Mouse (Mus musculus) ES-CJ7 (cell line): Measurements from ENCODE around the gene Syt3.
A peak's percentile ranks its signal among the peaks of the same experiment; 100 is the strongest.

ENCODE experiments used
- DNase-seq: peaks from one replicate; pipeline ENCODE4 v3.0.0; 2011; ENCODE audit warnings: low read depth, low spot score

Syt3 gene

DNA sequence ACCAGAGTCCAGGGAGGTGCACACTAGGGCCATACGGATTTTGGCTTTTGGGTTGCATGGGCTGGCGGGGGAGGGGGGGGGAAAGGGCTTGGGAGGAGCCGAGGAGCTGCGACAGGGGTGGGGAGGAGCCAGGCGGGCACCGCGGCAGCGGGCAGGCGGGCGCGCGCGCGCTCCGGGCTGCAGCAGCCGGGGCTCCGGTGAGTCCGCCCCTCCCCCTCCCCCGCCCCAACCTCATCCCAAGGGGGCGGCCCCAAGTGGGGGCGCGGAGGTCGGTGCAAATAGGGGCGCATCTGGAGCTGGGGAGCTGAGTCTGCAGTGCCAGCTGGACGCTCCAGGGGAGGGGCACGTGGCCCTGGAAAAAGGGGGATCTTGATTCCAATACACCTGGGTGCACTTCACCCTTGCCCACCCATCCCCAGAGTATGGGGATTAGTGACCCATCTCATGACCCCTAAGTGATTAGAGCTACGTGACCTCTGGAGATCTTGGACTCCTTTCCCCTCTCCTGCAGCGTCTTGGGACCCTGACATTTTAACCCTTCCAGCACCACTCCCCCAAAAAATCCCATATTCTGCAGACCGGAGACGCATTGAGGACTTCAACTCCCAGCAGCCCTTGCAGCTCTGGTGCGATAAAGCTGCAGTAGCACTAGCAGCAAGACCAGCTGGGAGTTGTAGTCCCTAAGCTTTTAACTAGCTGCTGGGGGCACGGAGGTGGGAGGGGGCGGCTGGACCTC is at the start of gene Syt3:
Gene Syt3 (plus strand): TSS at position 123 of the 736 bp plus-strand sequence.
- peak; percentile 86 for DNase-seq

DNA sequence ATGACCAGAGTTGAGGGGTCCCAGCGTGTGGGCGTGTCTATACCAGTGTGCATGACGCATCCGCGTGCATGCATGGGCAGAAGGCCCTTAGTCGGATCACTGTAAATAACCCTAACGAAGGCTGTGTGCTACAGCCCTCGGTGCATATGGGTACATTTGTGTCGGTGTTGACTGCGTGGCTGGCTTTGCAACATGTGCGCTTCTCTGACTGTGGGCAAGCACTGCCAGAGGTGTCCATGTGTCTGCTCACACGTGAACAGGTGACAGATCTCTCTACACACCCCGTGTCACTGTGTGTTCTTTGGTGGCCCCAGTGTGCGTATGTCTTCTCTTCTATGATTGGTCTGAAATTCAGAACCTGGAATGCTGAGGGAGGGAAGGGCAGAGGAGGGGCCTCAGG is 49.8 kb upstream of the Syt3 start:
- no peak for DNase-seq

DNA sequence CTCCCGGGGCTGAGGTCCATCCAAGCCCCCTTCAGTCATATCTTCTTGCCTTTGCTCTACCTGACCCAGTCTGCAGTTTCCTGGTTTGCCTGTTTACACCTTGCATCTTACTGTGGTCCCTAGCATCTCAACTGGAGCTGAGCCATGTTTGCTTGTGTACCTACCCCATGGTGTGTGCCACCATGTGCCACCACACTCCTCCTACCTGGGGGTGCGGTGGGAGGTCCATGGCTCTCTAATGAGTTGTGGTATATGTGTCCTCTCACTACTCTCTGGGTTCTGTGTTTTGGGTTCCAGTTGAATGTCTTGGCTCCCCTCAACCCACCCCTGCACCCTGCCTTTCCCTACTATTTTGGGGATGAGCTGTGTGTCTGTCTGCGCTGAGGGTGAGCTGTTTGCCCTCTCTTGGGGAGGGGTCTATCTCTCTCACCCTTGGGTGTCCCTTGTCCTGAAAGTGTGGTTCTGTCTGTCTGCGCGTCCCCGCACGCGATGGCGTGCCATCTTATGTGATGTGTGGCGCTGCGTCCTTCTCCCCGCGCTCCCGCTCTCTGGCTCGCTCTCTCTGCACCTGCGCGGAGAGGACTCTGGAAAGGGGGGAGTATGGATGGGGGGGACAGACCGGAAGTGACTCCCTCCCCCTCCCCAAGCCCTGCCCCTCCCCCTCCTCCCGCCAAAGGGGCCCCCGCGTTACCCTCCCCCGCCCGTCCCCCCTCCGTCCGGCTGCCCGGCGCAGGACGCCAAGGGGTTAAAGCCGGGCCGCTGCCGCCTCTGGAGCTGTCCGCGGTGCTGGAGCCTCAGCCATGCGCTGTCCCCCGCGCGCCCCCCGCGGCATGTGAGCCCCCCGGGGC is 48.6 kb upstream of the Syt3 start:
- DNase-seq = peak; percentile 42

DNA sequence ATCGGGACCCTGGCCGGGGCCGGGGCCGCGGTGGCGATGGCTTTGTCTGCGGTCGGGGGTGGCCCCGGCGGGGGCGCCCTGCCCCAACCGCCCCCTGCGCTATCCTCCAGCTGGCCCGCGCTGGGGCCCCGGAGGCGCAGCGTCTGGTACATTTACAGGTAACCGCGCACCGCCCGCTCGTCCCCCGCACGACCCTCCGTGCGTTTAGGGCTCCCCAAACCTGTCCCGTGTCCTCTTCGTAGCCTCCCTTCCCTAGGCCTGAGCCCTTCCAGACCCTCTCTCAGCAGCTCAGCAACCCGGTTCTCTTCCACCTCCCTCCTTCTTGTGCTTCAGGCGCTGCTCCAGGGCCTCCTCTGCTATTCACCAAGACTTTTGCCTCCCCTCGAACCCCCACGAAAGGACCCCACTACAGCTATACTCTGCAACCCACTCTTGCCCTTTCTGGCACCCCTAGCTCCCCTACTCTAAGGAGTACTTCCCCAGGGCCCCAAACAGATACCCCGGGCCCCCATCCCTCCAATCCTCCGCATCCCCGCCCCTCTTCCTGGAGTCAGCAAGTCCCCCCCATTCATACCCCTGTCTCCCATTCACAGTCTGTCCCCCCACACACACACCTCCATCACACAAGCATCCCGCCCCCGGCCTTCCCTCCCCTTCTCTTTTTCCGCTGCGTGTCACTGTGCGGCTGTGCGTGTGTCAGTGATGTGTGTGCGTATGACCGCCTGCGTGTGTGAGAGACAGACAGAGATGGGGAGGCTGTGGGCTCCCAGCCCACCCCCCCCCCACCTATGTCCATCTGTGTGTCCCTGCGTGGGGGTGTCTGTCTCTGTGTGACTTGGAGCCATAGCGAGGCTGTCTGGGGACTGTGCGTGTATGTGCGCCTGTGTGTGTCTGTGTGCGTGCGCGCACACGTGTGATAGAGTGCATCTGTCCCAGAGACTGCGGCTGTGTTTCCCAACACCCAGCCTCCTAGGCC is 47.6 kb upstream of the Syt3 start:
- DNase-seq = no peak

DNA sequence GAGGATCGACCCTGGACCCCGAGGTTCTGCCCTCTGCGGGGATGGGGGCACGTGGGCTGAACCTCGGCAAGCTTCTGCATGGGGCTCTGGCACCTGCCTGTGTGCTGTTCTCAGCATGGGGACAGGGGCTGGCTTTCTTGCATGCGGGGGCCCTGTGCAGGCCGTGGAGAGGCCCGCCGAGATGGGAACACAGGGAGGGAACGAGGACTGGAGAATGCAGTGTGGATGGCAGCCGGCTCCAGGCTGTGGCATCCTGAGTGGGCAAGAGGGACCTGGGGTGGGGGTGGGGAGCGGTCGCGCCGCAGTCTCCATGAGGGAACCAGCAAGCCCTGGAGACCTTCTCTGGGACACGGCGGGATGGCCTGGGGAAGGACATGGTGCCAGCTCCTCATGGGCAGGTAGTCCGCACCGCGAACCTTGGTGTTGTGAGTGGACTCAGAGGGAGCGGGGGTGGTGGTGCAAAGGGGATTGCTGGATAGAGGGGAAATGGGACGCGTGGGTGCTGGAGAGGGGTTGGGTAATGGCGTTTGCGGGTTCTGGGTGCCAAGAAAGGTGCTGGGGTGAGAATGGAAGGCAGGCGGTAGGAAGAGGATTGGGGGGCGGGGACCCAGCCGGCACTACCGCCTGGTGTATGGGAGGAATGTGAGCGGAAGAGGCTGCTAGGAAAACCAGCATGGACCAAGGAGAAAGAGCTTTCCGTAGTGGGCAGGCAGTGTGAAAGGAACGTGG is 46.6 kb upstream of the Syt3 start:
- DNase-seq = no peak

DNA sequence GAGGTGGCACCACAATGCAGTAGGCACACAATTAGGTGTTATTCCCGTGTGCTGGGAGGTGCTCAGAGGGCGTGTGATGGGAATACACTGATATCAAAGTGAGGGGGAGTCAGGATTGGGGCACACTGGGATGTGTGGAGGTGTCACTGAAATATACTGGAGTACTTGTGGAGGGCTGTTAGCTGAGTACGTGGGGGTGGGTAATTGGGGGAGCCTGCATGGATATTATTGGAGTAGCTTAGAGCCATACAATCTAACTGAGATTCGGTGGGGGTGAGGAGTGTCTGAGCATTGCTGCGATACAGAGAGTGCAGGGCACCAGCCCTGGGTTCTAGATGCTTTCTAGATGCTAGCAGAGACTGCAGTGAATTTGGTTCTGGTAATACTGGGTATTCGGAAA is 43.7 kb upstream of the Syt3 start:
- no peak for DNase-seq

DNA sequence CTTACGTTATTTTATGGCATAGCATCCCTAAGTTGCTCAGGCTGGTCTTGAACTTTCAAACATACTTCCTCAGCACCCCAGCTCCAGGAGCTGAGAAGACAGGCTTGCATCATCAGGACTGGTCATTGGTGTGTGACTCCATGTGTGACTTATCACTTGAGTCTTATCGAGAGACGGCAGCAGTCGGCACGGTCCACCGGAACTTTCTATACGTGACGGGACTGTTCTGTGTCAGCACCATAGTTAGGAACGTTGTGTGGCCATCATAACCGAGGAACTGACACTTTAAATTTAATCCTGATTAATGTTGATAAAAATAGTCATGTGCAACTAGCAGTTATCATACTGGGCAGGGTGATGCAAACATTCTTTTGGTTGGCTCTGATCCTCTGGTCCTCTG is 42.8 kb upstream of the Syt3 start:
- DNase-seq = no peak

DNA sequence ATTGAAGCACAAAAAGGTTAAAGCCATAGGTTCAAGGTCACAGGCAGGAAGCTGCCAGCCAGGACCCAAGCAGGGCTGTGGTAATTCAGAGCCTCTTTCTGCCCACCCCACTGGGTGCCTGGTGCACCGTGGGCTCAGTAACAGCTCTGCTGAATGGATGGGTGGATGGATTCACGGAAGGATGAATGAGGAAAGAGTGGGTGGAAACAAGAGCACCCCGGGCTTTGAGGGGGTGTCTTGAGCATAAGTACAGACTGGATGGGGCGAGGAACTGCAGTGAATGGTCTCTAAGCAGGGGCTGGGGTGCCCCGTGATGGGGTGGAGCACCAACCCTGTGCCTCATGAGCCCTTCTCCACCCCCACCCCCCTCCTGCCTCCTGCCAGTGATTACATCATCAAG is 42.2 kb upstream of the Syt3 start:
- DNase-seq = no peak

DNA sequence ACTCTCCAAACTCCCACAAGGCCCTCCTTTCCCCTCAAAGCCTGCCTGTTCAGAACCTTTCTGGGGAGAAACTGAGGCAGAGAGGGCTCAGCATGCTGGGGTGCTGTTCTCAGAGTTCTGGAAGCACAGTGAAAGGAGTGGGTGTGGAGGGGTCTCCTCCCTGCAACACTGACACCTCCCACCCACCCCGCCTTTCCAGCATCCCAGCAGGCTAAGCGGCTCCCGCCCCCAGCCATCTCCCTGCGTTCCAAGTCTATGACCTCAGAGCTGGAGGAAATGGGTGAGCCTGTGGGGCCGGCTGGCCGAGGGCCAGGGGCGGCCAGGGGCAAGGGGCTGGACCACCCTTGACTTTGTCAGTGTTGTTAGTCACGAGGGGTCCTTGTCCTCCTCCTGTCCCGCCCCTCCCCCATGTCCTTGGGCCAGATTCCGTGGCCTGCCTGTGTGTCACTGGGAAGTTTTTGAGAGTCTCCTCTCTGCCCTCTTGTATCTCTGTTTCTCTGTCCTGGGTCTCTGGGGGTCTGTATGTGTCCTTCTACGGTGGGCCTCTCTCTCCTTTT is 40.4 kb upstream of the Syt3 start:
- no peak for DNase-seq

DNA sequence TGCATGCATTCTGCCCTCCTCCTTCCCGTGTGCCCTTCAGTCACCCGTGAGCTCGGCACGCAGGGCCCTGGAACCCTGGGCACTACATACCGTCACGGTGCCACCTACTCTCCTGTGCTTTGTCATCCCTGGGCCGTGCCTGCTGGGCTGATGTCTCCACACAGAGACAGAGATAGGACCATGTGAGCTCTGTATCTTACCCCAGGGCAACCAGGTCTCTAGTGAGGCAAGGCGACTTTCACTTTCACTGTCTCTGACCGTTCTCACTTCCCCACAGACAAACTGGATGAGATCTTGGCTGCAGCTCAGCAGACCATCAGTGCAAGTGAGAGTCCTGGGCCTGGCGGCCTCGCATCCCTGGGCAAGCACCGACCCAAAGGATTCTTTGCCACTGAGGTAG is 39.3 kb upstream of the Syt3 start:
- DNase-seq = no peak

DNA sequence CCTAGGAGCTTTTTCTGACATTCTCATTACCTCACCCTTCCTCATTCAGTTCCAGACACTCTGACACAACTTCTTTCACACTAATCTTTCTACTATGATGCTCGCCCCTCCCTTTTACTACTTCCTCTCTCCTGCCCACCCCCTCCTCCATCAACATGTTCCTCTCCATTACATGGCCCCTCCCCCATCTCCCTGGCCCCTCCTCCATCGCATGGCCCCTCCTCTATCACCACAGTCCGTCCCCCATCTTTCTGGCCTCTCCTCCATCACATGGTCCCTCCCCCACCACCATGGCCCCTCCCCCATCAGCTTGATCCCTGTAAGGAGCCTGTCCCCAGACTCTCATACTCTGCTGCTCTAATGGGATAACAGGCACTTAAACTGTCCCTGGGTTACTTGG is 34.9 kb upstream of the Syt3 start:
- DNase-seq = peak; percentile 88

DNA sequence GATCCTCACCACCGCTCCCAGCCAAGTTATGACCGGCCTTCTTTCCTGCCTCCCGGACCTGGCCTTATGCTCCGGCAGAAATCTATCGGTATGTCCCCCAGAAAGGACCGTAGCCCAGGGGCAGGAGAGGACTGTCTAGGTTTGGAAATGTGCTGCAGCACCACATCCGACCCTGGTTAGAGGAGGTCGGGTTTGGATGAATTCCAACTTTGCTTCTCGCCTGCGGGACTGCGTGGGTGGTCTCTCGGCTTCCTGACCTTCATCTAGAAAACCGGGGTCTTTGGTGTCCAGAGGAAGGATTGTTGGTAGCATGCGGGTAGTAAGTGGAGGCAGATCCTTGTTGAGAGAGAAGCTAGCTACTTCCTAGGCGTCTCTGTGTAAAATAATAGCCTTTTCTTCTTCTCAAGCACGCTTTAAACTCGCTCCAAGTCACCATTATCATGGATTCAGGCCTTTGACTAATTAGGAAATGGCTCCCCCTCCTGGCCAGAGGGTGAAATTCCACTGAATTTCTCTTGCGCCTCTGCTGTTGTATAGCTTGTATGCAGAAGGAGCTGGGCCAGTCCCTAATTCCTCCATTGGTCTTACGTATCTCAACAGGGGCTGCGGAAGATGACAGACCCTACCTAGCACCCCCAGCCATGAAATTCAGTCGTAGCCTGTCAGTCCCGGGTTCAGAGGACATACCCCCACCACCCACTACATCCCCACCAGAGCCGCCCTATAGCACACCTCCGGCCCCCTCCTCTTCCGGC is 32.8 kb upstream of the Syt3 start:
- peak; percentile 91 for DNase-seq

DNA sequence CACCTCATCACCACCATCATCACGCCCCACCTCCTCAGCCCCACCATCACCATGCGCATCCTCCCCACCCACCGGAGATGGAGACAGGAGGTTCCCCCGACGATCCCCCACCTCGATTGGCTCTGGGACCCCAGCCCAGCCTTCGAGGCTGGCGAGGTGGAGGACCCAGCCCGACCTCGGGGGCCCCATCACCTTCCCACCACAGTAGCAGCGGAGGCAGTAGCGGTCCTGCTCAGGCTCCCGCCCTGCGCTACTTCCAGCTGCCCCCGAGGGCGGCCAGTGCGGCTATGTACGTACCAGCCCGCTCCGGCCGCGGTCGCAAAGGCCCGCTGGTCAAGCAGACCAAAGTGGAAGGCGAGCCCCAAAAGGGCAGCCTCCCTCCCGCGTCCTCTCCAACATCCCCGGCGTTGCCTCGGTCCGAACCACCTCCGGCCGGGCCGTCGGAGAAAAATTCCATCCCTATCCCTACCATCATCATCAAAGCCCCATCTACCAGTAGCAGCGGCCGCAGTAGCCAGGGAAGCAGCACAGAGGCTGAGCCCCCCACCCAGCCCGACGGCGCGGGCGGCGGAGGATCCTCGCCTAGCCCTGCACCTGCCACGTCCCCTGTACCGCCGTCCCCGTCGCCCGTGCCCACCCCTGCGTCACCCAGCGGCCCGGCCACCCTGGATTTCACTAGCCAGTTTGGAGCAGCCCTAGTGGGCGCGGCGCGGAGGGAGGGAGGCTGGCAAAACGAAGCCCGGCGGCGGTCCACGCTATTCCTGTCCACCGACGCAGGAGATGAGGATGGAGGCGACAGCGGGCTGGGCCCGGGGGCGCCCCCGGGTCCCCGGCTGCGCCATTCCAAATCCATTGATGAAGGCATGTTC is 31.8 kb upstream of the Syt3 start:
- no peak for DNase-seq

DNA sequence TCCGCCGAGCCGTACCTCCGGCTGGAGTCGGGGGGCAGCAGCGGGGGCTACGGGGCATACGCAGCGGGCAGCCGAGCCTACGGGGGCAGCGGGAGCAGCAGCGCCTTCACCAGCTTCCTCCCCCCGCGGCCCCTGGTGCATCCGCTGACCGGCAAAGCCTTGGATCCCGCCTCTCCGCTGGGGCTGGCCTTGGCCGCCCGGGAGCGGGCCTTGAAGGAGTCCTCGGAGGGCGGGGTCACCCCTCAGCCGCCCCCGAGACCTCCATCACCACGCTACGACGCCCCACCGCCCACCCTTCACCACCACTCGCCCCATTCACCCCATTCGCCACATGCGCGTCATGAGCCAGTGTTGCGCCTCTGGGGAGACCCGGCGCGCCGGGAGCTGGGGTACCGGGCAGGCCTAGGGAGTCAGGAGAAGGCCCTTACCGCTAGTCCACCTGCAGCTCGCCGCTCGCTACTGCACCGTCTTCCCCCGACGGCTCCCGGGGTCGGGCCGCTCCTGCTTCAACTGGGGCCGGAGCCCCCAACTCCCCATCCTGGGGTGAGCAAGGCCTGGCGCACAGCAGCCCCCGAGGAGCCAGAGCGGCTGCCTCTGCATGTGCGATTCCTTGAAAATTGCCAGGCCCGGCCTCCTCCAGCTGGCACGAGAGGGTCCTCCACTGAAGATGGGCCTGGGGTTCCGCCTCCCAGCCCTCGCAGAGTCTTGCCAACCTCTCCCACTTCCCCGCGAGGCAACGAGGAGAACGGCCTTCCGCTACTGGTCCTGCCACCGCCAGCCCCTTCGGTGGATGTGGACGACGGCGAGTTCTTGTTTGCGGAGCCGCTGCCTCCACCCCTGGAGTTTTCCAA is 30.9 kb upstream of the Syt3 start:
- no peak for DNase-seq

DNA sequence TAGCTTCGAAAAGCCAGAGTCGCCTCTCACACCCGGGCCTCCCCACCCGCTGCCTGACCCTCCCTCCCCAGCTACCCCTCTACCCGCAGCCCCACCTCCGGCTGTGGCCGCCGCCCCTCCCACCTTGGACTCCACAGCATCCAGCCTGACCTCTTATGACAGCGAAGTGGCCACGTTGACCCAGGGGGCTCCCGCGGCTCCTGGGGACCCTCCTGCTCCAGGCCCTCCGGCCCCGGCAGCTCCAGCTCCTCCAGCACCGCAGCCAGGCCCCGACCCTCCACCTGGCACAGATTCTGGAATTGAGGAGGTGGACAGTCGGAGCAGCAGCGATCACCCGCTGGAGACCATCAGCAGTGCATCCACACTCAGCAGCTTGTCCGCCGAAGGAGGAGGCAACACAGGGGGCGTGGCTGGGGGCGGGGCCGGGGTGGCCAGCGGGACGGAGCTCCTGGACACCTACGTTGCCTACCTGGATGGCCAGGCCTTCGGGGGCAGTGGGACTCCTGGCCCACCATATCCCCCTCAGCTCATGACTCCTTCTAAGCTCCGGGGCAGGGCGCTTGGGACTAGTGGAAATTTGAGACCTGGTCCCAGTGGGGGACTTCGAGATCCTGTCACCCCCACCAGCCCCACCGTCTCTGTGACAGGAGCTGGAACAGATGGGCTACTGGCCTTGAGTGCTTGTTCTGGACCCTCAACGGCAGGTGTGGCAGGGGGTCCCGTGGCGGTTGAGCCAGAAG is 30.1 kb upstream of the Syt3 start:
- DNase-seq = no peak

DNA sequence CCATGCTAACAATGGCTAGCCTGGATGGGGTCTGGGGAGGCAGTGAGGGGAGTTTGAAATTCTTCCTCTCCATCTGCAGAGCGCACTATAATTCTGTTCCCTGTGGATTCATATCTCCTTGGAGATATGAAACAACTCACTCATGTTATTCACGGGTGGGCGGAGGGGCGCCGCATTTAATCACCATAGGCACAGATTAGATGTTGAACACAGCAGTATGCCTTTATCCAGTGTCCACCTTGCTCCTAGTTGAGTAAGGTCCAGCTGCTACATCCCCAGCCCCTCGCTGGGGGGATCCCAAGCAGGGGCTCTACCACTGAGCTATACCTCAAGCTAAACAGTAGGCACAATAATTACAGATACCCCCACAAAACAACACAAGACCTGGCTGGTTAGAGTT is 28.5 kb upstream of the Syt3 start:
- no peak for DNase-seq
